Mouse (Mus musculus): Measurements from ENCODE around the gene Pim1.
"Not testable (repeated sequence)": the region's sequence is repeated elsewhere in the genome, so short reads cannot be mapped to it uniquely, and the experiment has no call there.

Pim1 gene

GRCm38 (mm10) chr17:29496211-29497070, 5.9 kb downstream of the Pim1 start:
- DNase-seq = no peak

DNA sequence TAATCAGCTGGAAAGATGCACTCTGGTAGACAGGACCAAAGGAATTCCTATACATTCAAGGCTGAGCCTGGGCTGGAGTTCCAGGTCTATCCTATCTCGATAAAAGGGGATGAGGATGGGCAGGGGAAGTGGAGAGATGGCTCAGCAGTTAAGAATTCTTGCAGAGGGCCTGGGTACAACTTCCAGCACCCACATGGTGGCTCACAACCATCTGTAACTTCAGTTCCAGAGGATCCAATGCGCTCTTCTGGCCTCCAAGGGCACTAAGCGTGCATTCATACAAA, 6.5 kb downstream of the Pim1 start:
- DNase-seq = no peak

- DNase-seq = not testable (repeated sequence)
Observed at GRCm38 (mm10) chr17:29497481-29497880, 6.9 kb downstream of the Pim1 start.

DNA sequence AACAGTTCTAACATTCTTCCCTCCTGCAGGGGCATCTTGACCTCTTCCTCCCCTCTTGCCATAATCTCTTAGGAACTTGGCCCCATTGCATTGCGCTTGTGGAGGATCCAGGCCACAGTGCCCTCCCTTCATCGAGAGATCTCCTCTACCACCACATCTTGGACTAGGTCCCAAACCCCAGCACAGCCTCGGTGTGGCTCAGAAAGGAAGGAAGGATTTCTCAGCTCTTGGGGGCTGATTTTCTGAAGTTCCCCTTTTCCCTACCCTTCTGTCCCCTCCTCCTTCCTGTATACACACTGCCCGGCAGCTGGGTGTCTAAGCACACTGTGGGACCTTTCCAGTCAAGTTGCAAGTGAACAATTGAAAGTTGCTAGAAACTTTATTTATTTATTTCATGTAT, 7.5 kb downstream of the Pim1 start:
- DNase-seq = peak; percentile 49

GRCm38 (mm10) chr17:29498952-29499351, 8.4 kb downstream of the Pim1 start:
- not testable (repeated sequence) for DNase-seq

GRCm38 (mm10) chr17:29499511-29499910, 9.0 kb downstream of the Pim1 start:
- no peak for DNase-seq

GRCm38 (mm10) chr17:29500243-29500740, 9.7 kb downstream of the Pim1 start:
- no peak for DNase-seq

GRCm38 (mm10) chr17:29500802-29501469, 10.4 kb downstream of the Pim1 start:
- no peak for DNase-seq

DNA sequence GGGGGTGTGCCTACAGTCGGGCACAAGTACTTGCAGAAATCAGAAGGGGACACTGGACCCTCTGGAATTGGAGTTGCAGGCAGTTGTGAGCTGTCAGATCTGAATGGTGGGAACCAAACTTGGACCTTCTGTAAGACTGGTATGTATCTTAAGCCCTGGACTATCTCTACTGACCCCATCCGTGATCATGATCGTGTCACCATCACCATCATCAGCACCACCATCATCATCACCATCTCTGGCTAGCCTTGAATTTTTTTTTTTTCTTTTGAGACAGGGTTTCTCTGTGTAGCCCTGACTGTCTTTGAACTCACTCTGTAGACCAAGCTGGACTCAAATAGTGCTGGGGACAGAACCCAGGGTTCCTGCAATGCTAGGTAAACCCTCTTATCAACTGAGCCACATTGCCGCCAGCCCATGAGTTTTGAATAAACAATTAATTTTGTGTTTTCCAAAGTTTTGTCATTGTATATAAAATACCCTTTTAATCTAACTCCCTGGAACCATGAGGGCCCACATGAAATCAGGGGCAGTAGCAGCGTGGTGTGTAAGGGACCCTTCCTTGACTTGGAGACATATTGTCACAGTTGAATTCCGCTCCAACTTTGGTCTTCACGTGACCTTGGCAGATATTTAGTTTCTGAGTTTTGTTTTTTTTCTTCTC, 11.6 kb downstream of the Pim1 start:
- DNase-seq = no peak

- DNase-seq = no peak
Observed at GRCm38 (mm10) chr17:29502669-29503665, 12.4 kb downstream of the Pim1 start.

DNA sequence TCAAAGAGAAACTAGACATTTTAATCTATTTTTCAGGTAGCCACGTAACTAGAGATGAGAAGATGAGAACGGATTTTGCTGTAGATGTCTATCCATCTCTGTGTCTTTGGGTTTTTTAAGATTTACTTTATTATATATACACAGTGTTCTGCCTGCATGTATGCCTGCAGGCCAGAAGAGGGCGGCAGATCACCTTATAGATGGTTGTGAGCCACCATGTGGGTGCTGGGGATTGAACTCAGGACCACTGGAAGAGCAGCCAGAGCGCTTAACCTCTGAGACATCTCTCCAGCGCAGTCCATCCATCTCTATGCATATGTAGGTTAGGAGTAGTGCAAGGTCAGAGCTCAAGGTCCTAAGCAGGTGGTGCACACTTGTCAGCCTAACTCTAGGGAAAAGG, 13.1 kb downstream of the Pim1 start:
- DNase-seq = no peak

- no peak for DNase-seq
Observed at GRCm38 (mm10) chr17:29508927-29509608, 18.5 kb downstream of the Pim1 start.

DNA sequence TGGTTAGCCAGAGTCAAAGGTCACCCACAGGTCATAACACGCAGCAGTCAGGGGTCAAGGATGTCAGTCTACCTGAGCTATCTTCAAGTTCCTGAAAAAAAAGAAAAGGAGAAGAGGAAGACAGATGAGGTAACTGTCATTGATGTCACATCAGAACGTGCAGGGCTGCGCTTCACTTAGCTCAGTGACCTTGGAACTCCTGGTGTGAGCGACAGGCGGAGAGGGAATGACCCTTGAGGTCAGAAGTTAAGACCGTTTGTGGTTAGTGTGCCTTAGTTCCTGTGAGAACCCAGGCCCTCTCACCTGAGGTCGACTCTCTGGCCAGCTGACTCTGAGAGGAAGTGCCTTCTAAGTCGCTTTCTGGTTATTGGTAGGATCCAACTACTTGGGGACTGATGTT, 20.1 kb downstream of the Pim1 start:
- DNase-seq = no peak

- no peak for DNase-seq
Observed at GRCm38 (mm10) chr17:29513044-29513730, 22.6 kb downstream of the Pim1 start.

GRCm38 (mm10) chr17:29514435-29514834, 23.9 kb downstream of the Pim1 start:
- DNase-seq = peak; percentile 61

DNA sequence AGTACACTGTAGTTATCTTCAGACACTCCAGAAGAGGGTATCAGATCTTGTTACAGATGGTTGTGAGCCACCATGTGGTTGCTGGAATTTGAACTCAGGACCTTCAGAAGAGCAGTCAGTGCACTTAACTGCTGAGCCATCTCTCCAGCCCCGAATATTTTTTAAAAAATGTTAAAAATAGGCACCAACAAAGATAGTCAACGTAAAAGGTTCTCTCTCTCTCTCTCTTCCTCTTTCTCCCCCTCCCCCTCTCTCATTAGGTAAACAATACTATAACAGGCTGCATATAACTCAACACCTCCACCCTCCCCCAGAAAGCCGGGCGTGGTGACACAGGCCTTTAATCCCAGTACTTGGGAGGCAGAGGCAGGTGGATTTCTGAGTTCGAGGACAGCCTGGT, 28.1 kb downstream of the Pim1 start:
- DNase-seq = not testable (repeated sequence)

GRCm38 (mm10) chr17:29519731-29520130, 29.2 kb downstream of the Pim1 start:
- no peak for DNase-seq

- no peak for DNase-seq
Observed at GRCm38 (mm10) chr17:29525613-29526012, 35.1 kb downstream of the Pim1 start.

DNA sequence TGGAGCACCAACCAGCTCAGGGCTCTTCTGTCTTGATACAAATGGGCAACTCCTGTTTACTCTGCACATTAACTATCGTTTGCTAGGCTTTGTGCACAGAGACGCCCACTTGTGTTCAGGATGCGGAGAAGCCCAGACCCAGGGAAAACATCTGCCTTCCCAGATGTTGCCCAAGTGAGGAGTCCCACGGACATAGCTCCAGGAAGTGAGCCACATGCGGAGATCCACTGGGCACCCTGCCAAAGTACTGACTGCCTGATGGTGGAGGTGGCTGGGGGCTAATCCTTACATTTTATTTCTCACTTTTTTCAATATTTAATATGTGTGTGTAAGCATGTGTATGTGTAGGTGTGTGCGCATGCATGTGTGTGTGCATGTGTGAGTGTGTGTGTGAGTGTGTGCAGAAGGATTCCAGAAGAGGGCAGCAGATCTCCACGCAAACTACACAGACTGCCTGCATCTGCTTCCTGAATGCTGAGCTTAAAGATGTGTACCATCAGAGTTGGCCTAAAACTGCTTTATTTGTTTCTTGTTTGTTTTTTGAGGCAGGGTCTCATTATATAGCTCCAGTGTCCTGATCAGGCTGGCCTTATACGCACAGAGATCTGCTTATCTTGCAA, 38.1 kb downstream of the Pim1 start:
- no peak for DNase-seq

DNA sequence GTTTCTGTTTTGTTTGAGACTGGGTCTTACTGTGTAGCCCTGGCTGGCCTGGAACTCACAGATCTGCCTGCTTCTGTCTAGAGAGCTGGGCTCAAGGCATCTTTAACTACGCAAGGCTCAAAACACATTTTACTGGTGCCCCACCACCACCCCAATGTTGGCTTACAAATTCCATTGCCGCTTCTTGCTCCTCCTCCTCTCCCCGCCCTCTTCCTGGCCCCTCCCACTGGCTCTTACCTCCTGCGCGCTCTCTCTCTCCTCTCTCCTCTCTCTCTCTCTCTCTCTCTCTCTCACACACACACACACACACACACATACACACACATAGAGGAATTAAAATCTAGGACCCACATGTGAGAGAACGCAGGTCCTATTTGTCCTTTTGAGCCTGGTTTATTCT, 40.0 kb downstream of the Pim1 start:
- DNase-seq = no peak

DNA sequence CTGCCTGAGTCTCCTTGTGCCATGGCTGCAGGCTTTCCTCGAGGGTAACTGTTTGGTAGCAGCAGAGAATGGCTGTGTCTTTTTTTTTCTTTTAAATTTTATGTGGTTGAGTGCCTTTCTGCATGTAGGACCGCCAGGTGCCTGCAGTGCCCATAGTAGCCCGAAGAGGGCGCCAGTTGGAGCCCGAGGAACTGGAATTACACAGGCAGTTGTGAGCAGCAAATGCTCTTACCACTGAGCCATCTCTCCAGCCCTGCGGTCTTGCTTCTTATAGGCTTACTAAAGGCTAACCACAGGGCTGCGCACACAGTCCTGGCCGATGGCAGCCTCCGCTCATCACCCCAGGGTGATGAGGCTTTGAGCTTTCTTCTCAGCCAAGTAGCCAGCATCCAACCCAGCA, 40.7 kb downstream of the Pim1 start:
- DNase-seq = no peak
